Mouse (Mus musculus): ENCODE data around the gene Cyp11a1.

GRCm38 (mm10) chr9:58044828-58045227 lies 38.6 kb downstream of the Cyp11a1 start:
- TF ChIP-seq ZNF384 (IDR thresholded peaks at IDR 0.05; ENCODE audit: low read depth, low read length) (no peak), CHD2 (IDR thresholded peaks at IDR 0.05; ENCODE audit: low read depth, low read length) (no peak), MAFK (IDR thresholded peaks at IDR 0.05; ENCODE audit: insufficient read depth, low read depth, low read length) (no peak), ZC3H11A (IDR thresholded peaks at IDR 0.05; ENCODE audit: borderline replicate concordance, low read depth, low read length) (no peak), HCFC1 (IDR thresholded peaks at IDR 0.05; ENCODE audit: borderline replicate concordance, insufficient read depth, low read length) (no peak)

Measured in ES-E14 (cell line).